Mouse (Mus musculus) ES-E14 (cell line): ENCODE data around the gene Lpin3.

Experiments used
- CHD2 ChIP-seq: IDR thresholded peaks from 2 replicates; pipeline ENCODE4 v1.6.1; 2014; ENCODE audit warnings: mild to moderate bottlenecking, low read depth, low read length, inconsistent platforms
- HCFC1 ChIP-seq: IDR thresholded peaks from 2 replicates; pipeline ENCODE4 v1.6.1; 2012; ENCODE audit warnings: low read length, inconsistent platforms, borderline replicate concordance; ENCODE audit not compliant: insufficient read depth
- MAFK ChIP-seq: IDR thresholded peaks from 2 replicates; pipeline ENCODE4 v1.6.1; 2014; ENCODE audit warnings: mild to moderate bottlenecking, low read depth, low read length, inconsistent platforms; ENCODE audit not compliant: insufficient read depth
- ZC3H11A ChIP-seq: IDR thresholded peaks from 2 replicates; pipeline ENCODE4 v1.6.1; 2012; ENCODE audit warnings: low read depth, mild to moderate bottlenecking, inconsistent platforms, low read length, borderline replicate concordance
- ZNF384 ChIP-seq: IDR thresholded peaks from 2 replicates; pipeline ENCODE4 v1.6.1; 2012; ENCODE audit warnings: low read depth, low read length, inconsistent platforms

GRCm38 (mm10) chr2:160886221-160886620 lies 5.8 kb downstream of the Lpin3 start:
- TF ChIP-seq ZNF384: no peak
- TF ChIP-seq MAFK: no peak
- no peak for TF ChIP-seq HCFC1
- no peak for TF ChIP-seq ZC3H11A
- TF ChIP-seq CHD2: no peak
